Mouse (Mus musculus) neural tube, embryonic 12.5 days (tissue): ENCODE results near the gene Pdzd8. TPM values are rescaled to one million over a fixed set of nuclear protein-coding genes. Genes with fewer than 3 reads are reported as not detected.

Experiments used
- ATAC-seq: fragments of 200-750 bp; cut with Nextera tagmentation; 2 replicates; pipeline ENCODE4 v1.8.0; 2017; ENCODE audit warnings: low read depth, mild to moderate bottlenecking, moderate TSS enrichment, moderate library complexity; ENCODE audit not compliant: low FRiP score
- H3K27ac ChIP-seq: fragments of 300-500 bp; sonication (generic); 2 replicates; pipeline ENCODE4 v1.5.1; 2016
- H3K27me3 ChIP-seq: fragments of 300-500 bp; sonication (generic); replicated peaks from 2 replicates; pipeline ENCODE4 v1.6.1; 2016; ENCODE audit warnings: mild to moderate bottlenecking
- H3K36me3 ChIP-seq: fragments of 300-500 bp; sonication (generic); 2 replicates; pipeline ENCODE4 v1.6.1; 2016; ENCODE audit warnings: mild to moderate bottlenecking
- H3K4me1 ChIP-seq: fragments of 300-500 bp; sonication (generic); 2 replicates; pipeline ENCODE4 v1.6.1; 2016
- H3K4me2 ChIP-seq: fragments of 300-500 bp; sonication (generic); replicated peaks from 2 replicates; pipeline ENCODE4 v1.6.1; 2016; ENCODE audit warnings: mild to moderate bottlenecking
- H3K4me3 ChIP-seq: fragments of 300-500 bp; sonication (generic); 2 replicates; pipeline ENCODE4 v1.5.1; 2016
- H3K9ac ChIP-seq: fragments of 300-500 bp; sonication (generic); 2 replicates; pipeline ENCODE4 v1.6.1; 2016; ENCODE audit warnings: mild to moderate bottlenecking
- H3K9me3 ChIP-seq: fragments of 300-500 bp; sonication (generic); 2 replicates; pipeline ENCODE4 v1.6.1; 2016; ENCODE audit warnings: mild to moderate bottlenecking
- WGBS: fragments of 180-500 bp; shearing (Covaris S2); methylation state at CpG from one replicate; pipeline ENCODE4 v1.1.7; 2016; 5-methylcytosine and 5-hydroxymethylcytosine counted together
- polyA plus RNA-seq: library from polyadenylated mRNA; unstranded; fragments of >200 nt; fragmentation: Nextera tagmentation; extraction: Ambion mirVana; gene quantifications from 2 replicates; pipeline ENCODE4 v1.2.1, GENCODE M21; 2016

Pdzd8 gene
- polyA plus RNA-seq, 1 experiment from 2014 or later: 15.2 TPM

DNA sequence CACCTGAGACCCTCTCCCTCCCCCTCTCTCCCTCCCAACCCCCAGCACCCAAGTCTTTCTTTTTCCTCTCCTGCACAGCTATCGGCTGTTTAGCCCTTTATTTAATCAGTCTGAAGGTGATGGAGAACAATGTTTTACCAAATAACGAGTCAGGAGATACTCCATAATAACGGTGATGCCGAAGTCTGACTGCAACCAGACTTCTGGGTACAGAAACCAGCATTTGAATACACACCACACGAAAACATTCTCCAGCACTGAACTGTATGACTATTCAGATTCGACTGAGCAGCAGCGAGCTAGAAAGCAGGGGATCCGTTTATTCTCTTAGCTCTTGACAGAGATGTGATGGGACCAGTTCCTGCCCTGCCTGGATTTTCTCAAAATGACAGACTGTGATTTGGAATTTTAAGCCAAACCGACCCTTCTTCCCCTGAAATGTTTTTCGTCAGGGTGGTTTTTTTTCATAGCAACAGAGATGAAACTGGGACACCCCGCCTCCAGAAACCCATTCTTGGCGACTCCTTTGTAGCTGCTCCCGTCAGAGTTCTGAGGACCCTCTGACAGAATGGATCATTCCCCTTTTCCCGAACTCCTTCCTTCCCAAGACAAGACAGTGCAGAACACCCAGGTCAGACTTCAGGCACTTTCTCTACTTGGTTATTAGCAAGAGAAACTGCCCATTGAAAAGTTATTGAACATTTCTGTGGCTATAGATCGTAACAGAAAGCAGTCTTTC lies 5.7 kb upstream of the Pdzd8 start:
- H3K4me2 ChIP-seq: no peak overlapping the region
- peaks cover 5% of the 10 kb centered on the region for H3K4me1 ChIP-seq
- H3K9me3 ChIP-seq: no peaks in the 10 kb centered on the region
- no peak overlapping the region for H3K4me3 ChIP-seq
- no peaks in the 10 kb centered on the region for H3K27me3 ChIP-seq
- 77% methylated on average over 15 of the region's 15 CpGs for WGBS
- ATAC-seq: no peak
- H3K27ac ChIP-seq: no peak overlapping the region
- H3K36me3 ChIP-seq: no peaks in the 10 kb centered on the region
- H3K9ac ChIP-seq: no peak overlapping the region

- H3K36me3 ChIP-seq: no peaks in the 10 kb centered on the region
- no peak overlapping the region for H3K27ac ChIP-seq
- peaks cover 8% of the 10 kb centered on the region for H3K4me1 ChIP-seq
- no peaks in the 10 kb centered on the region for H3K9me3 ChIP-seq
- H3K4me2 ChIP-seq: no peak overlapping the region
- H3K4me3 ChIP-seq: no peak overlapping the region
- H3K9ac ChIP-seq: no peak overlapping the region
- WGBS: 84% methylated on average over 7 of the region's 7 CpGs
- no peaks in the 10 kb centered on the region for H3K27me3 ChIP-seq
- ATAC-seq: no peak
Measured at GRCm38 (mm10) chr19:59350273-59350903, 4.8 kb upstream of the Pdzd8 start.

DNA sequence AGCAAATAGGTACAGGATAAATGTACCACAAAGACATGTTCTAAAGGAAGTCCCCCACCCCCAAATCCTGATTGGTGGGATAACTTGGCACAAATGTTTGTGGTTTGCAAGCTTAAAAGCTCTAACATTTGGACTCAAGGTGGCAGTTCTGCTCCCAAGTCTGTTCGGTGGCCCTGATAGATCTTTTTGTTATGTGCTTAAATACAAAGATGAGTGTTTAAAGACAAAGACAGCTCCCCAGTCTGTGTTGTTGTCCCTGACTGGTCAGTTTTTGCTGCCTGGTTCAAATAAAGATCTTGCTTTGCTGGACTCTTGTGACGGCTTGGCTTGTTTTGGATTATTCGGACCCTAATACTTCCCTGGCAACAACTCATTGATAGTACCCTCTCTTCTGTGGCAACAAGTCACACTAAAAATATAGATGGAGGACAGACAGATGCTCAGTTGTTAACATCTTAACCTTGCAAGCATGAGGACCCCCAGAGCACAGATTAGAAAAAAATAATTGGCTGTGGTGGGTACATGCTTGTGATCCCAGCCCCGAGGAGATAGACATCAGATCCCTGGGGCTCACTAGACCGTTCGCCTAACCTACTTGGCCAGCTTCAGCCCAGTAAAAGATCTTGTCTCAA lies 3.9 kb upstream of the Pdzd8 start:
- ATAC-seq: no peak
- H3K36me3 ChIP-seq: no peaks in the 10 kb centered on the region
- H3K4me1 ChIP-seq: peaks cover 12% of the 10 kb centered on the region
- no peak overlapping the region for H3K4me2 ChIP-seq
- H3K27me3 ChIP-seq: no peaks in the 10 kb centered on the region
- no peaks in the 10 kb centered on the region for H3K9me3 ChIP-seq
- H3K4me3 ChIP-seq: no peak overlapping the region
- no peak overlapping the region for H3K27ac ChIP-seq
- H3K9ac ChIP-seq: no peak overlapping the region
- 88% methylated on average over 6 of the region's 6 CpGs for WGBS

- Histone ChIP-seq H3K9ac (peak overlapping the region; percentile 89), H3K36me3 (no peaks in the 10 kb centered on the region), H3K27me3 (no peaks in the 10 kb centered on the region), H3K27ac (peak overlapping the region; percentile 82), H3K9me3 (no peaks in the 10 kb centered on the region), H3K4me2 (peak overlapping the region; percentile 100), H3K4me1 (peaks cover 33% of the 10 kb centered on the region), H3K4me3 (peak overlapping the region; percentile 89)
- peak; percentile 12 for ATAC-seq
- WGBS: under 1% methylated on average over 11 of the region's 11 CpGs
Measured at GRCm38 (mm10) chr19:59346325-59346724, 745 bp upstream of the Pdzd8 start.

GRCm38 (mm10) chr19:59345081-59345657 lies 411 bp downstream of the Pdzd8 start:
- WGBS: 1% methylated on average over 64 of the region's 70 CpGs
- no peaks in the 10 kb centered on the region for H3K36me3 ChIP-seq
- H3K9ac ChIP-seq: peak overlapping the region; percentile 89
- no peaks in the 10 kb centered on the region for H3K27me3 ChIP-seq
- H3K4me1 ChIP-seq: peaks cover 35% of the 10 kb centered on the region
- H3K9me3 ChIP-seq: no peaks in the 10 kb centered on the region
- H3K4me3 ChIP-seq: peak overlapping the region; percentile 89
- peak; percentile 67 for ATAC-seq
- H3K4me2 ChIP-seq: peak overlapping the region; percentile 100
- H3K27ac ChIP-seq: peak overlapping the region; percentile 82

GRCm38 (mm10) chr19:59344304-59344711 lies 1.3 kb downstream of the Pdzd8 start:
- H3K4me3 ChIP-seq: peak overlapping the region; percentile 89
- peaks cover 35% of the 10 kb centered on the region for H3K4me1 ChIP-seq
- no peak overlapping the region for H3K27ac ChIP-seq
- no peaks in the 10 kb centered on the region for H3K27me3 ChIP-seq
- H3K9me3 ChIP-seq: no peaks in the 10 kb centered on the region
- ATAC-seq: no peak
- H3K4me2 ChIP-seq: peak overlapping the region; percentile 100
- no peaks in the 10 kb centered on the region for H3K36me3 ChIP-seq
- WGBS: 2% methylated on average over 14 of the region's 14 CpGs
- peak overlapping the region; percentile 89 for H3K9ac ChIP-seq

DNA sequence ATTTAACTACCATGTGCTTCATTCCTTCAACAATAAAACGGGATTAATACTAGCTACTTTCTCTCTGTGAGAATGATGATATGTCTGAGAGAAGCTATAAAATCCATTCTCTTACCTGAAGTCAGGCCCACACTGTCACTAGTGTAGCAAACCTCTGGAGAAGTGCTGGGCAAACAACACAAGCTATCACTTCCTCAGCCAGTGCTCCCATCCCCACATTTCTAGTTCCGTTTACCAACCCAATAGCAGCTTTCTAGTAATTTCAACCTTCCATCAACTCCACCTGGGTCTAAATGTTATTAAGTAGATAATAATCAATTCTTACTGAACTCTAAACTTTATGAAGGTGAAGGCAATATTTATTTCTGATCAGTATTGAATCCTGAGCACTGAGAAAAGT lies 2.6 kb downstream of the Pdzd8 start:
- H3K4me2 ChIP-seq: peak overlapping the region; percentile 100
- no peak overlapping the region for H3K9ac ChIP-seq
- WGBS: 46% methylated on average over 2 of the region's 2 CpGs
- H3K9me3 ChIP-seq: no peaks in the 10 kb centered on the region
- H3K4me1 ChIP-seq: peaks cover 35% of the 10 kb centered on the region
- ATAC-seq: no peak
- H3K27me3 ChIP-seq: no peaks in the 10 kb centered on the region
- no peak overlapping the region for H3K27ac ChIP-seq
- H3K4me3 ChIP-seq: peak overlapping the region; percentile 21; the same call in 1 of the 2 replicates
- no peaks in the 10 kb centered on the region for H3K36me3 ChIP-seq

DNA sequence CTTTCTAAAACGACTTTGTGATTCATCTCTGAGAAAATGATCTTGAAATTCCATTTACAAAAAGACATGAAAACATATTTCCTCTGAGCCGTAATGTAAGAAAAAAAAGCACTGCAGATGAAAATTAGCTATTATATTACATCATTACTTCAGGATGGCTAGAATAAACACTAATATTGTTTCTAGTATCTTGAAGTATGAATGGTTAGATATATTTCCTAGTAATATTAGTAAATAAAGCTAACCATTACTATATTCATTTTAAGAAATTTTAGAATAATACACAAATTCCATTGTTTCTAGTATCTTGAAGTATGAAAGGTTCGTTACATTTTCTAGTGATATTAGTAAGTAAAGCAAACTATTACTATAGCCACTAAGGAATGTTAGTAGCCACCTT lies 5.7 kb downstream of the Pdzd8 start:
- Histone ChIP-seq H3K4me1 (peaks cover 28% of the 10 kb centered on the region), H3K27me3 (no peaks in the 10 kb centered on the region), H3K9ac (no peak overlapping the region), H3K27ac (no peak overlapping the region), H3K9me3 (no peaks in the 10 kb centered on the region), H3K4me2 (no peak overlapping the region), H3K36me3 (no peaks in the 10 kb centered on the region), H3K4me3 (no peak overlapping the region)
- no peak for ATAC-seq
- WGBS: 87% methylated on average over 3 of the region's 3 CpGs

DNA sequence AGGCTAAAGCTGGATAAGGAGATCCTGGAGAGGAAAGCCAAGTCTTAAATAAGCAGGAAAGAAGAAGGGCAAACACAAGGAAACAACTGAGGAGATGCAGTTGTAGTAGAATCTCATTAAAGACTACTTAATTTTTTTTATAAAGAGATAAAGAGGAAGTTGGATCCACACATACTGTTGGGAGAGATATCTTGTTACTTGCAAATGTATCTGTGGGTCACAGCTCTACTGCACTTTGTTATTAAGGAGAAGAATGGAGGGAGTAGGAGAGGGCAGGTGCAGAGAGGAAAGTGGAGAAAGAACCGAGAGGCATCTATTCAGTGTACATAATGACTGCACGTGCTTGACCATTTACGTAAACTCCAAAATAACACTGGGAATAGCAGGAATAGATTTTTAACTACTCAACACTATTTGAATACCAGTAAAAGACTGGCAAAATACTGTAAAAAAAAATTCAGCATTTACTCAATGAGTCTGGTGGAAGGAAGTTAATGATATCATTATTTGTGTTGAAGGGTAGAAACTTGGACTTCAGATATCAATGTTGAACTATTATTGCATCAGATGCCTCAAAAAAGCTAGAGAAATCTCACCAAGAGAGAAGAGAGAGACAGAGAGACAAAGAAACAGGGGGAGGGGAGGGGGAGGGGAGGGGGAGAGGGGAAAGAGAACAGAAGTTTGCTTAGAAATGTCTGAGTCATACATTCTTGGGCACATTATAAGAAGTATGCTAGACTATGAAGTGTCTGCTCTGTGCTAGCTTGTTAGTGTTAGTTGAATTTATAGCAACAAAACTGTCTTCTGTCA lies 7.5 kb downstream of the Pdzd8 start:
- no peaks in the 10 kb centered on the region for H3K27me3 ChIP-seq
- 85% methylated on average over 3 of the region's 3 CpGs for whole genome bisulfite sequencing
- no peak overlapping the region for H3K4me2 ChIP-seq
- H3K9ac ChIP-seq: no peak overlapping the region
- H3K36me3 ChIP-seq: no peaks in the 10 kb centered on the region
- H3K27ac ChIP-seq: no peak overlapping the region
- H3K9me3 ChIP-seq: no peaks in the 10 kb centered on the region
- H3K4me1 ChIP-seq: peaks cover 9% of the 10 kb centered on the region
- H3K4me3 ChIP-seq: no peak overlapping the region
- ATAC-seq: no peak

- no peak for ATAC-seq
Measured at GRCm38 (mm10) chr19:59336655-59337054, 8.9 kb downstream of the Pdzd8 start.

GRCm38 (mm10) chr19:59330816-59331225 lies 14.8 kb downstream of the Pdzd8 start:
- Histone ChIP-seq H3K4me2 (no peak overlapping the region), H3K9ac (no peak overlapping the region), H3K4me1 (no peaks in the 10 kb centered on the region), H3K27me3 (no peaks in the 10 kb centered on the region), H3K27ac (no peak overlapping the region), H3K36me3 (no peaks in the 10 kb centered on the region), H3K9me3 (no peaks in the 10 kb centered on the region), H3K4me3 (no peak overlapping the region)
- ATAC-seq: no peak

More at GRCm38 (mm10) chr19:59336655-59337054, 8.9 kb downstream of the Pdzd8 start:
- Histone ChIP-seq H3K27me3 (no peaks in the 10 kb centered on the region), H3K36me3 (no peaks in the 10 kb centered on the region), H3K9ac (no peak overlapping the region), H3K4me3 (no peak overlapping the region), H3K27ac (no peak overlapping the region), H3K4me1 (0 out of 2 replicates have a peak, but pooled peaks cover 6% of the 10 kb centered on the region), H3K4me2 (no peak overlapping the region), H3K9me3 (no peaks in the 10 kb centered on the region)
- WGBS: 93% methylated on average over 1 of the region's 1 CpGs
